Mouse (Mus musculus): ENCODE data around the gene Toe1. TPM values are rescaled to one million over a fixed set of nuclear protein-coding genes. Genes with fewer than 3 reads are reported as not detected.

The Toe1 gene
- polyA plus RNA-seq (2015; fragmentation: Illumina TruSeq; extraction: RNeasy Lipid Tissue Mini Kit (QIAGEN cat#74804); ENCODE audit: low read depth, low replicate concordance), result 17.2 TPM

GRCm38 (mm10) chr4:116807197-116808129 is at the start of gene Toe1, which contains the start of gene Mutyh:
Gene Toe1 (minus strand): TSS chr4:116807640.
Gene Mutyh (plus strand): TSS chr4:116807723.

GRCm38 (mm10) chr4:116821694-116822016 is 14.2 kb upstream of the Toe1 start, which contains the start of gene Hpdl:
Gene Hpdl (minus strand): TSS chr4:116821707.

Other genes starting within 250 kb of the Toe1 start
- 29.4 TPM for gene Gpbp1l1, start 250.0 kb downstream of the Toe1 start, polyA plus RNA-seq (2015; fragmentation: Illumina TruSeq; extraction: RNeasy Lipid Tissue Mini Kit (QIAGEN cat#74804); ENCODE audit: low read depth, low replicate concordance)
- gene Ccdc17, start 211.0 kb downstream of the Toe1 start, polyA plus RNA-seq (2015; fragmentation: Illumina TruSeq; extraction: RNeasy Lipid Tissue Mini Kit (QIAGEN cat#74804); ENCODE audit: low read depth, low replicate concordance), result 3.6 TPM
- gene Nasp, start 179.7 kb downstream of the Toe1 start, polyA plus RNA-seq (2015; fragmentation: Illumina TruSeq; extraction: RNeasy Lipid Tissue Mini Kit (QIAGEN cat#74804); ENCODE audit: low read depth, low replicate concordance), result 22.9 TPM
- gene Akr1a1, start 156.0 kb downstream of the Toe1 start, polyA plus RNA-seq (2015; fragmentation: Illumina TruSeq; extraction: RNeasy Lipid Tissue Mini Kit (QIAGEN cat#74804); ENCODE audit: low read depth, low replicate concordance), result 595 TPM
- 388 TPM for gene Prdx1, start 122.1 kb downstream of the Toe1 start, polyA plus RNA-seq (2015; fragmentation: Illumina TruSeq; extraction: RNeasy Lipid Tissue Mini Kit (QIAGEN cat#74804); ENCODE audit: low read depth, low replicate concordance)
- gene Mmachc, start 99.2 kb downstream of the Toe1 start, polyA plus RNA-seq (2015; fragmentation: Illumina TruSeq; extraction: RNeasy Lipid Tissue Mini Kit (QIAGEN cat#74804); ENCODE audit: low read depth, low replicate concordance), result 19.7 TPM
- 9.7 TPM for gene Ccdc163, start 99.1 kb downstream of the Toe1 start, polyA plus RNA-seq (2015; fragmentation: Illumina TruSeq; extraction: RNeasy Lipid Tissue Mini Kit (QIAGEN cat#74804); ENCODE audit: low read depth, low replicate concordance)
- 5.9 TPM for gene Tesk2, start 86.7 kb downstream of the Toe1 start, polyA plus RNA-seq (2015; fragmentation: Illumina TruSeq; extraction: RNeasy Lipid Tissue Mini Kit (QIAGEN cat#74804); ENCODE audit: low read depth, low replicate concordance)
- gene Mutyh, start 83 bp upstream of the Toe1 start, polyA plus RNA-seq (2015; fragmentation: Illumina TruSeq; extraction: RNeasy Lipid Tissue Mini Kit (QIAGEN cat#74804); ENCODE audit: low read depth, low replicate concordance), result 4.6 TPM
- gene Hpdl, start 14.1 kb upstream of the Toe1 start, polyA plus RNA-seq (2015; fragmentation: Illumina TruSeq; extraction: RNeasy Lipid Tissue Mini Kit (QIAGEN cat#74804); ENCODE audit: low read depth, low replicate concordance), result 2.0 TPM
- gene Zswim5, start 69.7 kb upstream of the Toe1 start, polyA plus RNA-seq (2015; fragmentation: Illumina TruSeq; extraction: RNeasy Lipid Tissue Mini Kit (QIAGEN cat#74804); ENCODE audit: low read depth, low replicate concordance), result 7.0 TPM
- gene Urod, start 186.8 kb upstream of the Toe1 start, polyA plus RNA-seq (2015; fragmentation: Illumina TruSeq; extraction: RNeasy Lipid Tissue Mini Kit (QIAGEN cat#74804); ENCODE audit: low read depth, low replicate concordance), result 91.6 TPM
- 32.8 TPM for gene Hectd3, start 187.7 kb upstream of the Toe1 start, polyA plus RNA-seq (2015; fragmentation: Illumina TruSeq; extraction: RNeasy Lipid Tissue Mini Kit (QIAGEN cat#74804); ENCODE audit: low read depth, low replicate concordance)
- gene Eif2b3, start 211.8 kb upstream of the Toe1 start, polyA plus RNA-seq (2015; fragmentation: Illumina TruSeq; extraction: RNeasy Lipid Tissue Mini Kit (QIAGEN cat#74804); ENCODE audit: low read depth, low replicate concordance), result 20.6 TPM